Mouse (Mus musculus) G1E (cell line): Measurements from ENCODE around the gene Prr11.
"Not testable (repeated sequence)": the region's sequence is repeated elsewhere in the genome, so short reads cannot be mapped to it uniquely, and the experiment has no call there.

Experiments used
- CTCF ChIP-seq: IDR thresholded peaks from 2 replicates; pipeline ENCODE4 v1.5.1; 2012; ENCODE audit warnings: low read depth, low read length, inconsistent platforms, mixed read lengths
- GATA1 ChIP-seq: IDR thresholded peaks from 2 replicates; pipeline ENCODE4 v1.6.1; 2012; ENCODE audit warnings: borderline replicate concordance, low read length, inconsistent platforms, mixed read lengths
- POLR2AphosphoS5 ChIP-seq: IDR thresholded peaks from 2 replicates; pipeline ENCODE4 v1.6.1; 2012; ENCODE audit warnings: low read depth, low read length, inconsistent platforms; ENCODE audit not compliant: insufficient replicate concordance
- TAL1 ChIP-seq: conservative IDR thresholded peaks from 2 replicates; pipeline ENCODE4 v1.6.1; 2012; ENCODE audit warnings: low read depth, low read length, inconsistent platforms, mixed read lengths

GRCm38 (mm10) chr11:87048900-87049299 is 59.6 kb downstream of the Prr11 start:
- TF ChIP-seq CTCF, POLR2AphosphoS5, TAL1, GATA1: not testable (repeated sequence)
